In genomic region chr4:149721163-149721562, GRCm38 (mm10) we compare ENCODE assay signal across 14 mouse cellular contexts.
"Had no signal": no experiment of that assay in that cellular context is flagged by ENCODE, and none has a peak within 500 bp of the region (broad histone marks: within the 10 kb centered on the region; RNA-seq: fewer than 3 reads in every experiment).

No protein-coding gene starts in this region.

- H3K4me3 ChIP-seq: limb, embryonic 12.5 days; midbrain, embryonic 12.5 days; neural tube, embryonic 15.5 days had no signal

- H3K27me3 ChIP-seq: limb, embryonic 12.5 days; midbrain, embryonic 12.5 days; neural tube, embryonic 15.5 days had no signal

- DNase-seq: kidney, adult 9 months; kidney, postnatal 36 days; layer of hippocampus, adult 9-11 months; layer of hippocampus, postnatal 36 days; liver; lung, adult 18-20 months; right cerebral cortex, postnatal 4 days; spleen, adult 18-20 months; thymus, adult 18-20 months had no signal

- H3K4me1 ChIP-seq: limb, embryonic 12.5 days had no signal

- H3K4me2 ChIP-seq: limb, embryonic 12.5 days; midbrain, embryonic 12.5 days; neural tube, embryonic 15.5 days had no signal

- H3K27ac ChIP-seq: kidney, postnatal 0 days; limb, embryonic 12.5 days; liver, embryonic 14.5 days; midbrain, embryonic 12.5 days; neural tube, embryonic 15.5 days had no signal

- H3K9me3 ChIP-seq: limb, embryonic 12.5 days; midbrain, embryonic 12.5 days; neural tube, embryonic 15.5 days had no signal
